Mouse (Mus musculus) ES-E14 (cell line): ENCODE results near the gene Tbxas1. TPM values are rescaled to one million over a fixed set of nuclear protein-coding genes. Genes with fewer than 3 reads are reported as not detected.

Experiments used
- DNase-seq: peaks from one replicate; pipeline ENCODE4 v3.0.0-alpha.2; 2013; ENCODE audit warnings: low read depth, low spot score
- H3K27ac ChIP-seq: 2 replicates; pipeline ENCODE4 v1.5.1; 2012; ENCODE audit warnings: low read depth, mild to moderate bottlenecking, low read length, moderate library complexity, mixed read lengths; ENCODE audit not compliant: poor library complexity, insufficient read depth, severe bottlenecking
- H3K36me3 ChIP-seq: 2 replicates; pipeline ENCODE4 v1.6.1; 2012; ENCODE audit warnings: mild to moderate bottlenecking, low read length, moderate library complexity, mixed read lengths; ENCODE audit not compliant: control insufficient read depth, poor library complexity, insufficient read depth, severe bottlenecking
- H3K4me1 ChIP-seq, 2 experiments: fragments of 150-350 bp in 1 of 2; sonication (generic) in 1 of 2; 2 replicates each; pipeline ENCODE4 v1.6.1; 2012; ENCODE audit warnings: low read length in 2 of 2, mild to moderate bottlenecking in 1 of 2, mixed read lengths in 1 of 2; ENCODE audit not compliant: control insufficient read depth in 2 of 2, insufficient read depth in 2 of 2, poor library complexity in 1 of 2
- H3K4me3 ChIP-seq, 2 experiments: fragments of 150-350 bp in 1 of 2; sonication (generic) in 1 of 2; 2 replicates each; pipeline ENCODE4 v1.5.1; 2012; ENCODE audit warnings: low read length in 2 of 2, low read depth in 1 of 2, mild to moderate bottlenecking in 1 of 2, mixed read lengths in 1 of 2; ENCODE audit not compliant: insufficient read depth in 1 of 2, poor library complexity in 1 of 2, severe bottlenecking in 1 of 2
- H3K9ac ChIP-seq: 2 replicates; pipeline ENCODE4 v1.6.1; 2012; ENCODE audit warnings: low read depth, mild to moderate bottlenecking, low read length, mixed read lengths; ENCODE audit not compliant: poor library complexity, insufficient read depth, severe bottlenecking
- H3K9me3 ChIP-seq: fragments of 150-350 bp; sonication (generic); 2 replicates; pipeline ENCODE4 v1.6.1; 2012; ENCODE audit warnings: low read depth, mild to moderate bottlenecking, low read length; ENCODE audit not compliant: control insufficient read depth, insufficient read depth
- CHD2 ChIP-seq: IDR thresholded peaks from 2 replicates; pipeline ENCODE4 v1.6.1; 2014; ENCODE audit warnings: mild to moderate bottlenecking, low read depth, low read length, inconsistent platforms
- HCFC1 ChIP-seq: IDR thresholded peaks from 2 replicates; pipeline ENCODE4 v1.6.1; 2012; ENCODE audit warnings: low read length, inconsistent platforms, borderline replicate concordance; ENCODE audit not compliant: insufficient read depth
- MAFK ChIP-seq: IDR thresholded peaks from 2 replicates; pipeline ENCODE4 v1.6.1; 2014; ENCODE audit warnings: mild to moderate bottlenecking, low read depth, low read length, inconsistent platforms; ENCODE audit not compliant: insufficient read depth
- ZC3H11A ChIP-seq: IDR thresholded peaks from 2 replicates; pipeline ENCODE4 v1.6.1; 2012; ENCODE audit warnings: low read depth, mild to moderate bottlenecking, inconsistent platforms, low read length, borderline replicate concordance
- ZNF384 ChIP-seq: IDR thresholded peaks from 2 replicates; pipeline ENCODE4 v1.6.1; 2012; ENCODE audit warnings: low read depth, low read length, inconsistent platforms
- in situ Hi-C, 2 experiments: fragments of 600-800 bp; cut with MboI; formaldehyde crosslinking; loops; one replicate each; pipeline ENCODE4 v1.15.1; 2025; ENCODE audit warnings: low sequenced_read_pairs in 2 of 2, inconsistent platforms in 1 of 2; ENCODE audit not compliant: unreplicated experiment in 2 of 2
- total RNA-seq: library from RNA; depleted of rRNA; stranded (reverse); fragments of 300-350 nt; gene quantifications from 2 replicates; pipeline ENCODE4 v1.2.3, GENCODE M21; 2012

The Tbxas1 gene
- total RNA-seq, 1 experiment, result not detected

GRCm38 (mm10) chr6:38829452-38829851 is 45.8 kb upstream of the Tbxas1 start:
- H3K4me1 ChIP-seq, result no peaks in the 10 kb centered on the region
- TF ChIP-seq CHD2 (no peak), ZC3H11A (no peak), MAFK (no peak), ZNF384 (no peak), HCFC1 (no peak)
- H3K4me3 ChIP-seq, result no peak overlapping the region
- no peak overlapping the region for H3K27ac ChIP-seq
- H3K9me3 ChIP-seq, result no peaks in the 10 kb centered on the region
- in situ Hi-C loops, result no loop called here
- no peak overlapping the region for H3K9ac ChIP-seq
- no peaks in the 10 kb centered on the region for H3K36me3 ChIP-seq
- no peak for DNase-seq

- Histone ChIP-seq H3K9me3 (no peaks in the 10 kb centered on the region), H3K9ac (no peak overlapping the region), H3K27ac (no peak overlapping the region), H3K4me1 (no peaks in the 10 kb centered on the region), H3K36me3 (no peaks in the 10 kb centered on the region), H3K4me3 (no peak overlapping the region)
- TF ChIP-seq HCFC1 (no peak), ZC3H11A (no peak), MAFK (no peak), CHD2 (no peak), ZNF384 (no peak)
- DNase-seq, result no peak
- in situ Hi-C loops, result no loop called here
Observed at GRCm38 (mm10) chr6:38833721-38834120, 41.5 kb upstream of the Tbxas1 start.

- Histone ChIP-seq H3K27ac (no peak overlapping the region), H3K9ac (no peak overlapping the region), H3K4me1 (no peaks in the 10 kb centered on the region), H3K9me3 (no peaks in the 10 kb centered on the region), H3K4me3 (no peak overlapping the region), H3K36me3 (no peaks in the 10 kb centered on the region)
- no peak for TF ChIP-seq CHD2
- no peak for TF ChIP-seq HCFC1
- TF ChIP-seq ZC3H11A, result no peak
- no peak for TF ChIP-seq ZNF384
- no peak for TF ChIP-seq MAFK
- DNase-seq, result no peak
- in situ Hi-C loops, result no loop called here
Observed at GRCm38 (mm10) chr6:38834727-38835126, 40.5 kb upstream of the Tbxas1 start.

GRCm38 (mm10) chr6:38835217-38835616 is 40.0 kb upstream of the Tbxas1 start:
- Histone ChIP-seq H3K4me3 (no peak overlapping the region), H3K4me1 (no peaks in the 10 kb centered on the region), H3K36me3 (no peaks in the 10 kb centered on the region), H3K9ac (no peak overlapping the region), H3K9me3 (no peaks in the 10 kb centered on the region), H3K27ac (no peak overlapping the region)
- TF ChIP-seq ZNF384, result no peak
- no peak for TF ChIP-seq MAFK
- no peak for TF ChIP-seq CHD2
- TF ChIP-seq HCFC1, result no peak
- TF ChIP-seq ZC3H11A, result no peak
- in situ Hi-C loops, result no loop called here
- no peak for DNase-seq

- no peak for DNase-seq
- H3K9me3 ChIP-seq, result no peaks in the 10 kb centered on the region
- no peak overlapping the region for H3K4me3 ChIP-seq
- TF ChIP-seq HCFC1, result no peak
- no peak for TF ChIP-seq ZNF384
- TF ChIP-seq MAFK, result no peak
- no peak for TF ChIP-seq ZC3H11A
- no peak for TF ChIP-seq CHD2
- in situ Hi-C loops, result no loop called here
- no peaks in the 10 kb centered on the region for H3K4me1 ChIP-seq
- no peak overlapping the region for H3K9ac ChIP-seq
- H3K27ac ChIP-seq, result no peak overlapping the region
- H3K36me3 ChIP-seq, result no peaks in the 10 kb centered on the region
Observed at GRCm38 (mm10) chr6:38838061-38838460, 37.1 kb upstream of the Tbxas1 start.
